11 mouse cellular contexts compared by ENCODE assay signal in the genomic region with DNA sequence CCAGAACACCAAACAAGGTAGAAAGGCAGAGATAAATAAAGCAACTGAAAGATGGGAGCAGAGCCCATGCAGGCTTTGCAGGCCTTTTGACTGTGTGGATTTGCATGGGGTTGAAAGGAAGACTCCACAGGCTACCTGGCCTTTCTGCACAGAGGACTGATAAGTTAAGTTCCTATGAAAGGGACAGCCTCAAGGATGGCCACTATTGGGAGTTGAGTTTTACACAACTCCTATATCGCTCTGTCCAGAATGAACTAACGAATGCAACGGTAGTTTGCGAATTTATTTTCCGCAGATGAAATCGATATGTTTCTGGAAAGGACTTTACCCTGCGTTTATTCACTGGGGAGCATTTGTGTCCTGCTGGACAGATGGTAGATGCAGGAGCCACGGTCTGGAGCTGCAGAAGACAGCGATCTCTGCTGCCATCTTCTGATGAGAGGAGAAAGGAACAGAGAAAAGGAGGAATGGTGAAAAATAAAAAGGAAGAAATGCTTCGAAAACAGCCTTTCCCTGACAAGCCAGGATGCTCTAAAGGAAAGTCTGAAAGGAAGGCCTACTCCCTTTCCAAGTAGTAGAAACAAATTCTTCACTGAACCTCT.
DNase-seq lines count a peak whose midpoint lies in the region; ATAC-seq and TF ChIP-seq lines count a peak whose summit lies in the region.
"Had no signal": no experiment of that assay in that cellular context is flagged by ENCODE, and none has a peak within 500 bp of the region (broad histone marks: within the 10 kb centered on the region; RNA-seq: fewer than 3 reads in every experiment).

No protein-coding gene starts in this region.

- H3K9ac ChIP-seq in heart, embryonic 11.5 days (ENCODE audit: low read depth, low read length), result no peak overlapping the region
- H3K9ac ChIP-seq in CH12.LX (ENCODE audit: insufficient read depth, low read depth), result no peak overlapping the region
- H3K9ac ChIP-seq: heart, embryonic 13.5 days; neural tube, embryonic 12.5 days had no signal

- H3K4me3 ChIP-seq in heart, embryonic 11.5 days (ENCODE audit: low read depth, low read length), result no peak overlapping the region
- H3K4me3 ChIP-seq in CH12.LX (replicated peaks in 1 of 3; ENCODE audit: low read depth in 2 of 3, low read length in 2 of 3, poor library complexity in 1 of 3), result no peak overlapping the region
- H3K4me3 ChIP-seq in cortical plate, adult 2 months (ENCODE audit: insufficient read depth, low read length), result no peak overlapping the region
- H3K4me3 ChIP-seq: heart, embryonic 13.5 days; neural tube, embryonic 12.5 days had no signal

- no peaks in the 10 kb centered on the region for H3K27me3 ChIP-seq in heart, embryonic 11.5 days (ENCODE audit: control insufficient read depth, insufficient read depth, low read length)
- H3K27me3 ChIP-seq in CH12.LX (replicated peaks), result peaks cover 1% of the 10 kb centered on the region
- H3K27me3 ChIP-seq: heart, embryonic 13.5 days; neural tube, embryonic 12.5 days had no signal

- TF ChIP-seq POLR2A in CH12.LX (IDR thresholded peaks at IDR 0.05; ENCODE audit: low read depth, low read length), result no peak
- TF ChIP-seq POLR2A in cortical plate, adult 2 months (IDR thresholded peaks at IDR 0.05; ENCODE audit: extremely low read depth, insufficient read depth, low read length), result no peak

- WGBS in heart, embryonic 11.5 days (ENCODE audit: insufficient replicate concordance), result 56% methylated on average over 10 of the region's 10 CpGs

- in situ Hi-C loops in CH12.LX (cut with MboI; ENCODE audit: low pct_ligation_motif_present, low pct_unique_long_range_greater_than_20kb, low sequenced_read_pairs), result no loop called here

- H3K36me3 ChIP-seq in heart, embryonic 11.5 days (ENCODE audit: control insufficient read depth, insufficient read depth, low read length), result no peaks in the 10 kb centered on the region
- H3K36me3 ChIP-seq in CH12.LX (replicated peaks in 1 of 2; ENCODE audit: control insufficient read depth in 1 of 2, insufficient read depth in 1 of 2, low read length in 1 of 2), result no peaks in the 10 kb centered on the region
- H3K36me3 ChIP-seq: heart, embryonic 13.5 days; neural tube, embryonic 12.5 days had no signal

- intact Hi-C loops in left cerebral cortex, postnatal 14 days (cut with DNase I), result no loop called here

- DNase-seq in heart, postnatal 4 days, result peak; percentile 10
- no peak for DNase-seq in CH12.LX (ENCODE audit: extremely low read depth)
- DNase-seq in left cerebral cortex, postnatal 14 days (ENCODE audit: low spot score in 2 of 2), result peak; percentile 52 to 66
- no peak for DNase-seq in adrenal gland, postnatal 14 days
- no peak for DNase-seq in kidney, adult 11 months
- DNase-seq: lung, postnatal 4 days had no signal

- no peak overlapping the region for H3K27ac ChIP-seq in heart, embryonic 11.5 days (ENCODE audit: low read depth, low read length)
- H3K27ac ChIP-seq in CH12.LX (ENCODE audit: insufficient read depth, low read depth), result no peak overlapping the region
- H3K27ac ChIP-seq in cortical plate, adult 2 months (ENCODE audit: insufficient read depth, low read length), result no peak overlapping the region
- H3K27ac ChIP-seq: heart, embryonic 13.5 days; neural tube, embryonic 12.5 days had no signal

- dilution Hi-C loops in CH12.LX (cut with MboI; ENCODE audit: extremely low pct_ligation_motif_present, extremely low pct_unique_long_range_greater_than_20kb, low sequenced_read_pairs), result no loop called here

- H3K79me2 ChIP-seq in CH12.LX (replicated peaks; ENCODE audit: control insufficient read depth, extremely low read depth, insufficient read depth, poor library complexity, severe bottlenecking), result no peaks in the 10 kb centered on the region

- no peak for ATAC-seq in heart, embryonic 11.5 days (replicated peaks; ENCODE audit: insufficient number of reproducible peaks, low FRiP score, low TSS enrichment)
- ATAC-seq in erythroid progenitor cell, adult 5-6 weeks (replicated peaks; ENCODE audit: low FRiP score, poor library complexity, severe bottlenecking), result no peak

- no peaks in the 10 kb centered on the region for H3K4me1 ChIP-seq in heart, embryonic 11.5 days (ENCODE audit: control insufficient read depth, insufficient read depth, low read length)
- no peaks in the 10 kb centered on the region for H3K4me1 ChIP-seq in CH12.LX (ENCODE audit: control insufficient read depth in 1 of 2, insufficient read depth in 2 of 2)
- H3K4me1 ChIP-seq in cortical plate, adult 2 months (ENCODE audit: control insufficient read depth, insufficient read depth, low read length), result no peaks in the 10 kb centered on the region
- H3K4me1 ChIP-seq: heart, embryonic 13.5 days; neural tube, embryonic 12.5 days had no signal

- TF ChIP-seq CTCF in CH12.LX (conservative IDR thresholded peaks at IDR 0.05 in 1 of 2, IDR thresholded peaks at IDR 0.05 in 1 of 2; ENCODE audit: low read depth in 2 of 2, low read length in 2 of 2), result no peak; a peak in 1 of 4 replicates
- TF ChIP-seq CTCF in cortical plate, adult 2 months (IDR thresholded peaks at IDR 0.05; ENCODE audit: extremely low read depth, insufficient read depth, low read length), result peak; percentile 69

- TF ChIP-seq EP300 in CH12.LX (IDR thresholded peaks at IDR 0.05; ENCODE audit: low read length), result no peak

- no peak overlapping the region for H3K4me2 ChIP-seq in heart, embryonic 11.5 days
- H3K4me2 ChIP-seq in CH12.LX (ENCODE audit: insufficient read depth, low read depth, poor library complexity, severe bottlenecking), result no peak overlapping the region
- H3K4me2 ChIP-seq: heart, embryonic 13.5 days; neural tube, embryonic 12.5 days had no signal

- no peaks in the 10 kb centered on the region for H3K9me3 ChIP-seq in heart, embryonic 11.5 days (replicated peaks; ENCODE audit: control insufficient read depth, low read length)
- no peaks in the 10 kb centered on the region for H3K9me3 ChIP-seq in CH12.LX (replicated peaks; ENCODE audit: low read length)
- H3K9me3 ChIP-seq: heart, embryonic 13.5 days; neural tube, embryonic 12.5 days had no signal

- TF ChIP-seq RAD21 in CH12.LX (IDR thresholded peaks at IDR 0.05; ENCODE audit: low read depth, low read length), result peak; percentile 32

TF ChIP-seq in CH12.LX, 34 proteins besides CTCF, POLR2A, EP300 and RAD21:
- TF ChIP-seq TCF12 (IDR thresholded peaks at IDR 0.05; ENCODE audit: low read depth, low read length) (no peak), ZKSCAN1 (IDR thresholded peaks at IDR 0.05; ENCODE audit: borderline replicate concordance, low read depth, low read length) (no peak), ZC3H11A (IDR thresholded peaks at IDR 0.05; ENCODE audit: low read depth, low read length) (no peak), KAT2A (IDR thresholded peaks at IDR 0.05; ENCODE audit: insufficient replicate concordance, low read length) (no peak), RCOR1 (conservative IDR thresholded peaks at IDR 0.05; ENCODE audit: low read depth, low read length) (no peak), POLR2AphosphoS2 (IDR thresholded peaks at IDR 0.05; ENCODE audit: low read depth, low read length) (no peak), E2F4 (IDR thresholded peaks at IDR 0.05; ENCODE audit: insufficient replicate concordance, low read depth, low read length) (no peak), CHD2 (IDR thresholded peaks at IDR 0.05; ENCODE audit: low read length) (no peak), USF1 (IDR thresholded peaks at IDR 0.05; ENCODE audit: low read depth, low read length) (no peak), BHLHE40 (IDR thresholded peaks at IDR 0.05; ENCODE audit: low read depth, low read length) (no peak), MXI1 (IDR thresholded peaks at IDR 0.05; ENCODE audit: low read depth, low read length) (no peak), MAZ (IDR thresholded peaks at IDR 0.05; ENCODE audit: low read depth, low read length) (no peak), MAFK (IDR thresholded peaks at IDR 0.05; ENCODE audit: insufficient replicate concordance, low read length) (no peak)

Comparison
In these comparisons a context has a peak if more than half of its experiments do, and no peak if none do; other contexts are left out.
1. DNase-seq: peak in heart, postnatal 4 days (single experiment) and left cerebral cortex, postnatal 14 days (2 of 2); none in CH12.LX (single experiment), adrenal gland, postnatal 14 days (single experiment) and kidney, adult 11 months (single experiment).